Mouse (Mus musculus) erythroblast, adult 5-6 weeks (primary cell): ENCODE data around the gene Zdhhc22. TPM values are rescaled to one million over a fixed set of nuclear protein-coding genes. Genes with fewer than 3 reads are reported as not detected.

Experiments used
- ATAC-seq: replicated peaks from 2 replicates; pipeline ENCODE4 v1.8.0; 2016; ENCODE audit warnings: moderate number of reproducible peaks, mild to moderate bottlenecking, moderate TSS enrichment, inconsistent platforms; ENCODE audit not compliant: poor library complexity, low FRiP score, severe bottlenecking
- total RNA-seq, 2 experiments: library from RNA; stranded (forward) in 1 of 2; stranded (reverse) in 1 of 2; fragments of 150-400 nt in 1 of 2; fragments of 200-764, 138-1000 nt in 1 of 2; gene quantifications; 2 replicates each; pipeline versions ENCODE4 v1.2.3 to v1.2.4; 2015 to 2017; ENCODE audit warnings: low replicate concordance in 2 of 2

The Zdhhc22 gene
- total RNA-seq, 2 experiments from 2014 or later = 0.43 TPM; not detected in 1

DNA sequence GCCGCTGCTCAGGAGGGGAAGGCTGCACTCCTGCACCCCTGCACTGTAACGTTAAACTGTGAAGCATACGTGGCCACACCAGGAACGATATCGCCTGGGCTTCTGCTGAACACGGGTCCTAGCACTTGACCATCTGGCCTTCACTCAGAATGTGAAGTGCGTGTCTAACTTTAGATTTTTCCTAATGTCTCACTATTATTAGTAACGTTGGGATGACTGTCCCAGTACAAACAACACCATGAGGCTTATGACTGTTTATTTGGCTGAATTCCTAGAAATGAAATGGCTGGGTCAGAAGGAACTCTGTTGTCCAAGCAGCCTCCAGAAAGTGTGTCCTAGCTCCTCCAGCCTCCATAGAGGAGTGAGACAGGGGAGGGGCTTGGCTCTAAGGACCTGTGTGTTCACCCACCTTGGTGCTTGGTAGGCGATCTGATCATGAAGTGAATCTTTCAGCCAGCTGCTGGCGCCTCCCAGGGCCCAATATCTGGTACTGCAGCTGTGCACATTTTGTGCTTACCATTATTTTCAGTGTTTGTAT lies 9.1 kb upstream of the Zdhhc22 start:
- ATAC-seq = no peak

DNA sequence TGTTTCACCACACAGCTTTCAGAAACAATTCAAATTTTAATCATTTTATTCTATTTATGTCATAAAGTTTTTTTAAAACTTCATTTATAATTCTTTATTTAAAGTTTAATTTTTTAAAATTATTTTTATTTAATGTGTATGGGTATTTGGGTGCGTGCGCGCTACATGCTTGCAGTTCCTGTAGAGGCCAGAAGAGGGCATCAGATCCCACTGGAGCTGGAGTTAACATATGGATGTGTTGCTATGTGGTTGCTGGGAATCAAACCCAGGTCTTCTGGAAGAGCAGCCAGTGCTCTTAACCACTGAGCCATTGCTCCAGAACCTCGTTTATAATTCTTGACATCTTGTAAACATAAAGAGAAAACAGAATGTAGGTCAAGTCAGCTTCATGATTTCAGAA lies 8.5 kb upstream of the Zdhhc22 start:
- ATAC-seq = no peak

GRCm38 (mm10) chr12:86995931-86996330 lies 5.7 kb upstream of the Zdhhc22 start:
- ATAC-seq = no peak

- no peak for ATAC-seq
Measured at GRCm38 (mm10) chr12:86994776-86995175, 4.5 kb upstream of the Zdhhc22 start.

- ATAC-seq = no peak
Measured at GRCm38 (mm10) chr12:86994166-86994565, 3.9 kb upstream of the Zdhhc22 start.

DNA sequence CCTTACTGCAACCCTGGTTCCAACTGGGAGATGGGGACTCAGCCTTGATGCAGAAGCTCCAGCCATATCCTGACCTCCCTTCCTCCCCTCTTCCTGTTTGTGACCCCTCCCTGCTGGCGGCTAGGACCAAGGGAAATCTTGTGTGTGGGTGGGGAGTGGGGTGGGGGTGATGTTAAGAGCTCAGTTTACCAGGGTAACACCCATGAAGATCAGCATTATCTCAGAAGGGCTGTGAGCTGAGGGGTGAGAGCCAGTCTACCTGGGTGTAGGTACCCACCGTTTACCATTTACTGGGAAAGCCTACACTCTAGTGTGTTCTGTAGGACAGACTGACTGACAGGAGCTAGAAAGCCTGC lies 503 bp upstream of the Zdhhc22 start:
- ATAC-seq = no peak

DNA sequence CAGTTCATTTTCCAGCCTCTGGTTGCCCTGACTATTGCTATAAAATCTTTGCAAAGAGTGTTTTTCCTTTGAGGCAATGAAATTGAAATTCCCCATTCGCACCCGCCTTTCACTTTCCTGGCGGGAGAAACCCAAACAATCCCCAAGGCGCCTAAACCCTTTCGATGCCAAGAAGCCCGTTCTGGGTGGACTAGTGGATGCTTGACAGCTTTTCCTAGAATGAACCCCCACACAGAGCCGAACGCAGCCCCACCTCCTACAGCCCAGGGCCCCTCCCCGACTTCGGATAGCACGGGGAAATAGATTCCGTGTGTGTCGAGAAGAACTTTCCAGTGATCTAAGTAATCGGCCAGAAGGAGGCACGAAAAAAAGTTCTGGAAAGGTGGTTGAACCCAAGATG lies 852 bp downstream of the Zdhhc22 start:
- ATAC-seq = no peak

DNA sequence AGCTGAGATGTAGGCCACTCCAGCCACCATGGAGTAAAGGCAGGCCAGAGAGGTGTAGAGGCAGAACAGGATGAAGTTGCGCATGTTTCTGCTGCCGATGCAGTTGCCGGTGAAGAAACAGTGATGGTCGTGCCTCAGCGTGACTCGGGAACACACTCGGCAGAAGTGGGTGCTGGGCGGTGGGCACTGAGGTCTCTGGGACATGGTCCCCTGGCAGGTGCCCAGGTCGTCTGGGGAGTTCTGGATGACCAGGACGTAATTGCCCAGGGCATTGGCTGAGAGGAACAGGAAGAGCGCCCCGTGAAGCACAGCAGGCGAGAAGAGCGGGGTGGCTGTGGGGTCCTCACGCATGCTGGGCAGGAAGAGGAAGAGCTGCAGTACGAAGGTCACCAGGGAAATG lies 2.0 kb downstream of the Zdhhc22 start:
- no peak for ATAC-seq

GRCm38 (mm10) chr12:86986562-86986961 lies 3.7 kb downstream of the Zdhhc22 start:
- no peak for ATAC-seq

GRCm38 (mm10) chr12:86984194-86984555 lies 6.1 kb downstream of the Zdhhc22 start:
- no peak for ATAC-seq

DNA sequence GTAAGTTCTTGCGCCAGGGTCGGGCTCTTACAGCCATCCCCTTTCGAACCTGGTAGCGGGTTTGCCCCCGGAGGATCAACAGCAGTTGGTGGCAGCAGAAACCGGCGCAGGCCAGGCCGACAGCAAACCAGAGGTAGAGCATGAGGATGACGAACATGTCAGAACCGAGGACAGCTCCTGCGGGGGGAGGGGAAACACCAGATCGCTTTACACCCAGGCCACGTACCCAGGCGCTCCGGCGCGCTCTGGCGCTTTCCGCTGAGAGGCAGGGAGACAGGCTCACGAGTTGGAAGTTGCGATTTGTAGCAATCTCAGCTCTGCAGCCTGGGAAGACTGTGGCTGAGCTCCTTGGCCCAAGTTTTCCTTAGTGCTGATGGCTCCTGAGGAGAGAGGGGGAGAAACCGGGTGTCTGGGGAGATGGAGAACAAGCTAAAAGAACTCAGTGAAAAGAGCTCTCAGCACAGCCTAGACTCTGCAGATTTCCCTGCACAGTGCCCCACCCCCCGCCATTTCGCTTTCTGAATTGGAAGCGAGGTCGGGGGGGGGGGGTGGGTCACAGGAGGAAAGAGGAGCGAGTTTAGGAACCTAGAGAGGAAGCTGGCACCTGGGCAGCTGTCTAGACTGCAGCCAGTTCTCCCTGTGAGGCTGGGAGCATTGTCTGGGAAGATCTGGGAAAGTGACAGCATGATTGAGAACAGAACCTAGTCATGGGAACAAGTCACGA lies 6.6 kb downstream of the Zdhhc22 start:
- ATAC-seq = no peak

DNA sequence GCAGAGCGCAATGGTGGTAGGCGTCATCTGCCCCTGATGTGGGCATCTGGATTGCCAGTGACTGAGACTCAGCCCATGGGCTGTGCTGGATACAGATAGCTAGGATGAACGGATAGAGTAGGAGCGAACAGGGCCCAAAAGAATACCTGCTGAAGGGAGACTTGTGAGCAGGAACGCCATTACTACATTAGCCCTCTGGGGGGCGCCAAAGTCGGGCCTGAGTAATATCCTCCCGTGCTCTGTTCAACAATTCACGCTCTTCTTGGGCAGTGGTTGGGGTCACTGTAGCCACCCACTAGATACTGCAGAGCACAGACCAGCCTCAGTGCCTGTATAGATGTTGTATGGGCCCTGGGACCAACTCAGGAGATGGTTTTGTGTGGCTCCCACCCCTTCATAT lies 9.1 kb downstream of the Zdhhc22 start:
- ATAC-seq = peak; percentile 38; the same call in 1 of the 2 replicates

- no peak for ATAC-seq
Measured at GRCm38 (mm10) chr12:86977833-86978232, 12.4 kb downstream of the Zdhhc22 start.

DNA sequence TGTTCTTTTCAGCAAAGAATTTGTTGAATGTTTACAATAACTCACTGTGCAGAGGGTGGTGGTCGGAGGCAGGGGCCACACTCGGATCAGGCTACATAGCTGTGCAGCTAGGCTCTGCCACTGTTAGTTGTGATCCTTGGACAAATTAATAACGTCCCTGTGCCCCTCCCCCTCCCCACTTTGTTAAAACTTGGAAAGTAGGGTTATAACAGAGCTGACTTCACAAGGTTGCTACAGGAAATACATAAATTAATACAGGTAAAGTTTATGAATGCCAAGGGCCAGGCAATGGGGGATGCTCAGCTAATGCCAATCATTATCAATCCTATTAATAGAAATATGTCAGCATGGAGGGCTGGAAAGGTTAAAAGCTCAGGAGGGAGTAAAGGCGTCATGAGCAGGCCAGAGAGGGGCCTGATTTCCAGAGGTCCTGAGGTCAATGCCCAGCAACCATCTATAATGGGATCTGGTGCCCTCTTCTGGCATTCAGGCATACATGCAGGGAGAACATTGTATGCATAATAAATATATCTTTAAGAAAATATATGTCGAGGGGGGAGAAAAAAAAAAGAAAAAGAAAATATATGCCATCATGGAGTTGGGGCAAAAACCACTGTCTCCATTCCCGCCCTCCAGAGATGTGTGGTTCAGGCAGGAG lies 13.6 kb downstream of the Zdhhc22 start:
- no peak for ATAC-seq

GRCm38 (mm10) chr12:86975761-86976160 lies 14.5 kb downstream of the Zdhhc22 start:
- ATAC-seq = no peak

DNA sequence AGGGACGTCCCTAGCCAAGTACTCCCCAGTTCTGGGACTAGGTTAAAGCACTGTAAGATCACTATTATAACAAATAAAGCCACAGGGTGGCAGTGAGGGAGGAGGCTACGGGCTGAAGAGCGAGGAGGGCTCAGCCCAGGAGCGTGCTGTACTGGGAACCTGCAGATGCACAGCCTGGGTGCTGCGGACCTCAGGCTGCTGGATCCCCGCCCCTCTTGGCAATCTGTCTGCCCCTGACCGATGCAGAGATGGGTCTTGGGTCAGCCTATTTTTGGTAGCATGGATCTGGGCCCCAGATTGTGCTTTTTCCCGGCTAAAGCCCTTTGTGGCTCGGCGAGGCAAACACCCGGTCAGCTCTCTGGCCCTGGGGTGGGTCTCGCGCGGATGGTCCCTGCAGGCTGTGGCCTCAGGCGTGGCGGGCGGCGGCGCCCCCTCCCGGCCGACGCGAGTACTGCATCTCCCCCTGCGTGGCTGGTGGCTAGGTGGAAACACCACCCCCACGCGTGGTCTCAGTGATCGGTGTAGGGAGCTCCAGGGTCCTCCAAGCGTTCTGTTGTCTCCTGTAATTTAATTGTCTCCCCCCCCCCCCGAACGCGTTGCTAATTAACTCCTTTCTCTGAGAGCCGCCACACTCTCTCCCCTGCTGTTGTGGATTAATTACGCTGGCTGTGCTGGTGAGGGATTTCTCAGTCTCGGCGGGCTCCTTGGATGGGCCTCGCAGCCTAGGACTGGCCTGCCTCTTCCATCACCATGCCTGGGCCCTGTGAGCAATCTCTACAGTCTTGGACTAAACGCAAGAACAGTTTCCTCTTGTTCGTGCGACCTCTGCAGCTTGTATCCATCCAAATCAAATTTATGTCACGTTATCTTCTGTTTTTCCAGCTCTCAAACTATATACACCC lies 15.6 kb downstream of the Zdhhc22 start:
- peak; percentile 75 for ATAC-seq

DNA sequence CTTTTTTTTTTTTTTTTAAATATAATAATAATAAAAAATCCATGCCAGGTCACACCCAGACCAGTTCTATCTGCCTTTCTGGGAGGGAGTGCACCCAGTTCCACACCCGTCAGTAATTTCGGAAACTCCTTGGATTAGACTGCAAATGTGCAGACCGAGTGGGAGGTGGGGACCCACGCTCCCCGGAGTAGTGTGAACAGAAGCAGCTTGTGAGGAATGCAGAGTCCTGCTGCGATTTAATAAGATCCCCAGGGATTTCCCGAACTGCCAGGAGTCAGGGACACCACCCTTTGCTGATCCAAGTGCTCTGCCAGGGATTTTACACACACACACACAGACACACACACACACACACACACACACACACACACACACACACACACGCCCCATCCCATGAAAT lies 16.5 kb downstream of the Zdhhc22 start:
- no peak for ATAC-seq

GRCm38 (mm10) chr12:86973216-86973615 lies 17.0 kb downstream of the Zdhhc22 start:
- ATAC-seq = no peak

DNA sequence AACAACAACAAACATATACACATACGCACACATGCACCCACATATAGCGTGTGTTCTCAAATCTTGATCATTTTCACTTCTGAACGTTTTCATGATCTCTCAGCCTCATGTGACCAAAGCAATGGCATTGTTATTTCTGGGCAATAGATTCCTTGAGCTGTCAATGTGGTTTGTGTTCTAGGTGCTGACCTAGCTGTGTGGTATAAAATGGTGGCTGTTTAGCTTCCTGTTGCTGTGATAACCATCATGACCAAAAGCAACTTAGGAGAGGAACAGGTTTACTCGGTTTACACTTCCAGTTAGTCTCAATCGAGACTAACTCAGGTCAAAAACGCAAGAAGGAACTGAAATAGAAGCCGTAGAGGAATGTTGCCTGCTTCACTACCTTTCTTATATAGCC lies 19.1 kb downstream of the Zdhhc22 start:
- ATAC-seq = no peak

DNA sequence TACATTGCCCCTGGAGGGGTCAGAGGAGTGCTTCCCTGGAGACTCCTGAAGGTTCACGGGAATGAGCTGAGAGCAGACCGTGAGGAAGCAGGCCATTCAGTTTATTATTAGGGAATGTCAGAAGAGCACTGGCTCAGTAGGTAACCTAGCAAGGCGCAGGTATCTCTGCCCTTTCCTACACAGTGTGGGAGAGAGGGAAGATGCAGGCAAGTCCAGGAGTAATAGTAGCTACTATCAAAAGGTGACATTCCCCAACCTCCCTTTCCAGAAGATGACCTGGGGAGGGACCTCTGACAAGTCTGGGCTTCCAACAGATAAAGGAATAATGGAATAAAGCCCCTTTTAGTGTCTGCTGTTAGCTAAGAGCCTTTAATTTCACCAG lies 21.0 kb downstream of the Zdhhc22 start:
- no peak for ATAC-seq
